Mouse (Mus musculus) spleen, adult 2 months (tissue): ENCODE data around the gene Slit3.

Source experiments
- CTCF ChIP-seq: fragments of 200-500 bp; IDR thresholded peaks from 2 replicates; pipeline ENCODE4 v1.5.1; 2011; ENCODE audit warnings: mild to moderate bottlenecking, inconsistent platforms; ENCODE audit not compliant: insufficient read depth, insufficient read length, insufficient replicate concordance; ENCODE audit errors: extremely low read depth
- POLR2A ChIP-seq: fragments of 200-500 bp; IDR thresholded peaks from 2 replicates; pipeline ENCODE4 v1.6.1; 2011; ENCODE audit warnings: low read depth, low read length, inconsistent platforms

GRCm38 (mm10) chr11:35151539-35151951 is 30.5 kb downstream of the Slit3 start:
- TF ChIP-seq CTCF (no peak), POLR2A (no peak)
